Mouse (Mus musculus) gastrocnemius, adult 8-10 months (tissue): ENCODE results near the gene Pdzd2. TPM values are rescaled to one million over a fixed set of nuclear protein-coding genes. Genes with fewer than 3 reads are reported as not detected.

Experiments
- DNase-seq, 2 experiments: peaks; one replicate each; pipeline ENCODE4 v3.0.0; 2022; ENCODE audit warnings: low spot score in 2 of 2
- total RNA-seq, 4 experiments: library from RNA; stranded (reverse); gene quantifications; 2 replicates each; pipeline ENCODE4 v1.2.4; 2022

Pdzd2 gene
- total RNA-seq, 4 experiments from 2014 or later = 12.9 to 17.2 (median 16.0) TPM

DNA sequence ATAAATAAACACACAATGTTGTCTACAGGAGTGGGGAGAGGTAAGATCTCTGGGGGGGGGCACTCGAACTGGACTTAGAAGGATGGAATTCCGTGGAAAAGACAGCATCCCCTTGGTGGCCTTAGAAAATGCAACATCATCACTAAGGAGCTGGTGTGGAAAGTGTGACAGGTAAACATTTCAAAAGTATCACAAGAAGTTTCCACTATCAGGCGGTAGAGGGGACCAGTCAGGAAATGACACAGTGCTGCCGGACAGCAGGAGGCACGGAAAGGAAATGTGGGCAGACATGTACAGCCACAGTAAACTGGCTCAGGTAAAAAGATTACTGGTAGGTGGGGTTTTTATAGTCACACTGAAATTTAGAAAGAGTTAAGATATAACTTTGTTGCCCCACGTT lies 160.5 kb downstream of the Pdzd2 start:
- no peak for DNase-seq

DNA sequence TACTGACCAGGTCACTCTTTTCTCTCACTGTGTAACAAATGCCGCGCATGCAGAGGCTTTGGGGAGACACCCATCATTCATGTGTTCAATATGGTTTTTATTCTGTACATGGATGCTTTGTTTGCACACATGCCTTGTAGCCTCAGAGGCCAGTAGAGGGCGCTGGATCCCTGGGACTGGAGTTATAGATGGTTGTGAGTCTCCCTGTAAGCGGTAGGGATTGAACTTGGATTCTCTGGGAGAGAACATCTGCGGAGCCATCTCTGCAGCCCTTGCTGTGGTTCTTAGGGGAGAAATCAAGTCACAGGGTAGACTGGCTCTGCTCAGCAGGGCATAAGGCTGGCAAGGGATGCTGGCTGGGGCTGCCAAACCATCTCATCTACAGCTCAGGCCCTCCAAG lies 161.4 kb downstream of the Pdzd2 start:
- peak in 1 of 2 experiments; percentile 11 for DNase-seq

DNA sequence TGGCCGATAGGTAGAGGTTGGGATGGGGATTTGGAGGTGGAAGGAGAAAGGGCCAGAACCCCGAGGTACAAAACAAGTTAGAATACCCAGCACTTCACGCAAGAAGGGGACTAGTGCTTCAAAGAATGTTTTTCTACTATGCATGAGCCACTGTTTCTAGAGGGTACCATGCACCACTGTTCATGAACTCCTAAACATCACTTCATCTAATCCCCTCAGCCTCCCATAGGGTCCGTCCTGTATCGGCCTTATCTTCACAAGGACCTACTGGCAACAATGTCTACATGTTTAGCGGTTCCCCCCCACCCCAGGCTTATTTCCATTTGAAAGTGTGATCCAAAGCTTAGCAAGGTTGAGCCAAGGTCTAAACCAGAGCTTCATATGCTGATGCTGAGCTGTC lies 162.0 kb downstream of the Pdzd2 start:
- no peak for DNase-seq

DNA sequence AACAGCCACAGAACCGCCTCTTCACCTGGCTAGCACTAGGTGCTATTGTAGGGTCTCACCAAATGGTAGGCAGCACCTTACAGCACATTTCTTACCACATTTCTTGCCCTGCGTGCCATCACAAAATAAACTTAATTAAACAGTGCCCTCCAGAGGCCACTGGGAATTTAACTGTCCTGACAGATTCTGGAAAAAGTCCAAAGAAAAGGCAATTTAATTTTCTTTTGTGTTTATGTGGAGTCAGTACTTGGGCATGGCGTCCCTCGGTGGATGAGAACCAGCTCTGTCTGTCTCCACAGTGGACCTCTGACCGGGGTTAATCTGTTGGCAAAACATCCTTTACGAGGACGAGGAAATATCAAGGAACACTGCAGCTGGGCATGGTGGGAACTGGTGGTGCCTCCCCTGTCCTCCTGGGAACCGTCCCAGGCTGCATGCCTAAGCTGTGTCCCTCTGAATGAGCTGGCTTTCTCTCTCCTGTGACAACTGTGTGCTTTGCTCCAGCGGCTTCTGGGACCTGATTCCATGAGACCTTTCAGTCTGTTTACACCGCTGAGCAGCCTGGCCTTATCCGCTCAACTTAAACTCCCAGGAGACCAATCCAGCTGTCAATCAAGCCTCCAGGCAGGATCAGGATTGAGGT lies 162.5 kb downstream of the Pdzd2 start:
- peak in 1 of 2 experiments; percentile 4 for DNase-seq

DNA sequence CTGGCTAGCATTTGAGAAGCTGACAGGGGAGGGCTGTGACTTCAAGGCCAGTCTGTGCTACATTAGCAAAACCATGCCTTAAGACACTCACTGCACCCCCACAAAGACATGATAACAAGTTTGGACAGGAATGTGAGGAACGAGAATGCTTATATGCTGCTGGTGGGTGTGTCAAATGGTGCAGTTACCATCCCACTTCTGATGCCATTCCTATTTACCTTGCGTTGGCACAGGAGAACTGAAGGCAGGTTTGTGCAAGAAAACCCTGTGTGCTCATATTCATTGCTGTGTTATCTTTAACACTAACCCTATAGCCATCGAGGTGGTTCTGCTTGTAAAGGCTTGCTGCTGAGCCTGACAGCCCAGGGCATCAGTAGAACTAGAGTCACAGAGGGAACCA lies 166.1 kb downstream of the Pdzd2 start:
- no peak for DNase-seq

DNA sequence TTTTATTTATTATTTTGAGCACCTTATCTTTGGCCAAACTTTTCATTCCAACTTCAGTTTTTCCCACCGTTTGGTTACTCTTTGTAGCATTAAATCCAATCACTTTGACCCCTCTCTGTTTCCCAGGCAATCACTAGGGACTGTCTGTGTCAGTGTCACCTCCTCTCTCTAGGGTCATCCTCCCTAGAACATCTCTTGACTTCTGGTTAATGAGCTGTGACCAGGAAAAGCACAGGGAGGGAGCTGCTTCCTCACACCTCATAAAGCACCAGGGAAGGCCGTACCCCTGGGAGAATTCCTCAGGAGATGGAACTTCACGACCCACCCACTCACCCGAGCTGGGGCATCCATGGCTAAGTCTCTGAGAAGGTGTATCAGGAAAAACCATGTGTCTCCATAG lies 168.6 kb downstream of the Pdzd2 start:
- no peak for DNase-seq

DNA sequence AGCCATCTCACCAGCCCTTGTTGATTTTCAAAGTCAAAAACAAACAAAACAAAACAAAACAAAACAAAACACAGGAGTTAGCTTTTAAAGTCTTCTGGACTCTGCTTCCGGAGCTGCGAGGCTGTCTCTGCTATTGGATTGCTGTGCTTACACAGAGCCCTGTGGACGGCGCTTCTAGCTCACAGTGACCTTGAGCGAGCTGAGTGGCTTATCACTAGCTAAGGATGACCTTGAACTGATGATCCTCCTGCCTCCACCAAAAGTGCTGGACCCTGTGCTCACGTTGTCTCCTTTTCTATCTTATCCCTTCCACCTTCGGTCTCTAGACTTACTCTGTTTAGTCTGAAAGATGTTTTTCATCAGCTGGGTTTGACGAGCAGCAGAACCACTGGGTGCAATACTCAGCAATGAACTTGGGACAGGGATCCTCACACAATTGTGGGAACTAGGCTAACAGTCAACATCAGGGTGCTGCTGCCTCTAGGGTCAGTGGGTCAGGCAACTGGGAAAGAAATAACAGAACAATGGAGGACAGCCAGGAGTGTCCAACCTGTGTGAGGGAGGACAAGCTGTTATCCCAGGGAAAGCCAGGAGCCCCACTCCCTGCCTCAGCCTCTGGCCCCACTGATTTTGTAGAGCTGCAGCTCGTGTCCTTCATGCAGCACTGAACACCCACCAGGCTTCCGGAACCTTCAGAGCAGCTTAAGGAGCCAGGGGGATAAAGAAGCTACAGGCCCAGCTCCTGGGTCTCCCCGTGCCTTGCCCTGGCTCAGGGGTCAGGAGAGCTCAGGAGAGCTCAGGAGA lies 172.9 kb downstream of the Pdzd2 start:
- DNase-seq = no peak

DNA sequence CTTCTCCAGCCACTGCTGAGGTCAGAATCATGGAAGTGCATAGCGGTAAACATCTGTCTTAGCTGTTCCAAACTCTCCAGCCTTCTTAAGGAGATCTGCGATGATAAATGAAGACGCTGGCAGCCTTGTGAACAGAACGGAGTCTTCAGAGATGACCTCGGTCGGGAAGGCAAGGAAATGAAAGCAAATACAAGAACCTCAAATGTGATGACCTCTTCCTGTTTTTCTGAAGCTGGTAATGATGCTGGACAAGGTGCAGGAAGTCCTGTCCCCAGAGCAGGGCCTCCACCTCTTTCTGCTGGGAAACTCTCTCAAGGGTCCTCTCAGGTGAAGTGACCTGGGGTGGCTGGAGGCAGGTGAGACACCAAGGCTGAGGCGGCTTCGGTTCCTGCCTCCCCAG lies 174.4 kb downstream of the Pdzd2 start:
- DNase-seq = no peak

DNA sequence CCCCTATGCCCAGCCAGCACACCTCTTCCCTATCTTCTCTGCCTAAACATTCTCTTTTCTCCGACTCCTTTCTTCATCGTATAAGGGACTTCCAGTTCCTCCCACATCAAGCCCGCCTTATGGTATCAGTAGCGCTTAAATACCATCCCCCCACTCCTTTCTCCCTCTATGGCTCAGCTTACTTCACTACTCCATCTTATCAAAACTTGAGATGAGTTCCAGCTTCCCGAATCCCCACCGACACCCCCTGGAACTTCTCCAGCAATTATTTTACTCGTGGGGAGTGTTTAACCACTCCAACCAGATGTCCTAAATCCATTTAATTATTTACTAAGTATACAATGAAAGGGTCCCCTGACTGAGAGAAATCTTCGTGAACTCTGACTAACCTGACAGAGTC lies 179.2 kb downstream of the Pdzd2 start:
- DNase-seq = no peak

DNA sequence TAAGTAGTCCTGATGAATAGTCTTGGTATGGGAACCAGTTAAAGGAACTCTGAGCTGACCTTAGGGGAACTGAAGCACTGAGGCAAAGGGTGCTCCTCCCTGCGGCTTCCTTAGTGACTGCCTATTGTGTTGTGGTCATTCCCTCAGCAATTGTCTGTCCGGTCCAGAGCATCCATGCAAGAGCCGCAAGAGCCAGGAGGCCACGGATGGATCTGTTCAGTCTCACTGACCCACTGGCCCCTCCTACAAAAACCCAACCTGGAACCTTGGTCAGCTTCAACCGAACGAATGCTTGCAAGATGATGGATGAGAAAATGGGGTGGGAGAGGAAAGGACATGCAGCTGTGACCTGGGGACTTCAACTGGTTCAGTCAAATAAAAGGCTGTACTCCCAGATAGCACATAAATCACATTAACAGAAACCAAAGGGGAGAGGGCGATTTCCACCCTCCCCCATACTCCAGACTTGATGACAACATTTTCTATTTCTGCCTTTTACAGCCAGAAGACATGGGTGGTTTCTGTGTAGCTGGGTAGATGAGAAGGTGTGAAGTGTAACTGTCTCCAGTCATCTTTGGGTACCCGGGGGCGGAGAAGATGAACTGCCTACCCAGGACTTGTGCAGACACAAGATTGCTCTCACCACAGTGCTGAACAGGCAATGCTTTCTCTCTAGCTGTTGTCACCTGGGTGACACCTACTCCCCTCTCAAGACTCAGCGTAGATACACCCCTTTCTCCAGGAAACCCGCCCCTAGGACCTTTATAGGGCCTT lies 181.9 kb downstream of the Pdzd2 start:
- no peak for DNase-seq

DNA sequence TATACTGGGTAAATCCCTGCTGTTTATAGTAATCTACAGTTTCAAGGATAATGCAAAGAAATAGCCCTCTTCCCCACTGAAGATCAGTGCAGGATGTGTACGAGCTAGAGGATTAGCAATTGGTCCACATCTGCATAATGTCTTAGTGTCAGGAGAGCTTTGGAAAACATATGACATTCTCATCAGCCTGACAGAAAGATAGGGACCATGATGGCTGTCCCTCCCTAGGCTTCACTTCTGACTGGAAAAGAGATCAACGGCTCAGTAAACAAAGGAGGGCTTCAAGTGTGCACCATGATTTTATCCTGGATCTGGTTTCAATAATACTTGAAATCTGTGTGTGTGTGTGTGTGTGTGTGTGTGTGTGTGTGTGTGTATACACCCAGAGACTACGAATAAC lies 186.5 kb downstream of the Pdzd2 start:
- DNase-seq = no peak

DNA sequence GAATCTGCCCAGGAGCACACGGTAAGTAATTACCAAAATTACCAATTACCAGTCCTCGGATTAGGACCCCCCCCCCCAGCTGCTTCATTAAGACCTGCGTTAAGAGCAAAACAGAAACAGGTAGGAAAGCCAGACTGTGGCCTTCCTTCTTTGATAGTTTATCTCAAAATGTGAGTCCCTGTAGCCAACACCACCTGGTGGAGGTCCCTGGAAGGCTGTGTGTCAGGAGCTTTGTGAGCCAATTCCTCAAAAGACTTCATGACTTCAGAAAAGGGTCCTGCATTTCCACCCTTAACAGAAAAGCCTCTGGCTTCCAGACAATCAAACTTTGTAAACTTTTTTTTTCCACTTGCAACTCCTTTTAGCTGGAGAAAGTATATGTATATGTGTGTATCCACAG lies 188.8 kb downstream of the Pdzd2 start:
- DNase-seq = no peak

DNA sequence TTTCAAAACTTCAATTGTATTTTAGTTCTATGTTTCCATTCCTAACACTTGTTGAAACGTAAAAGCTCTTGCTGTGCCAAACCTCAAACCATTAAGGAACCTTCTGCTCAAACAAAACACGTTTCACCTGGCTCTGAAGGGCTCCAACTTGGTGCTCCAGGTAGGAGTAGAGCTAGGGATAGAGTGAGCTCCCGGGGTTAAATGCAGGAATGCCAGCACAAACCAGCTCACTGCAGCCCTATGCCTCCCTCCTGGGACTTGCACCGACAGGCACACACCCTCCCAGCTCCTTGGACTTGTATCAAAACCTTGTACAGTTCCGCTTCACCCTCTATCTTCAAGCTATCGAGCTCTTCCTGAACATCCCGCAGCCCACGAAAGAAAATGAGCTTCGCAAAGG lies 189.3 kb downstream of the Pdzd2 start:
- DNase-seq = no peak

DNA sequence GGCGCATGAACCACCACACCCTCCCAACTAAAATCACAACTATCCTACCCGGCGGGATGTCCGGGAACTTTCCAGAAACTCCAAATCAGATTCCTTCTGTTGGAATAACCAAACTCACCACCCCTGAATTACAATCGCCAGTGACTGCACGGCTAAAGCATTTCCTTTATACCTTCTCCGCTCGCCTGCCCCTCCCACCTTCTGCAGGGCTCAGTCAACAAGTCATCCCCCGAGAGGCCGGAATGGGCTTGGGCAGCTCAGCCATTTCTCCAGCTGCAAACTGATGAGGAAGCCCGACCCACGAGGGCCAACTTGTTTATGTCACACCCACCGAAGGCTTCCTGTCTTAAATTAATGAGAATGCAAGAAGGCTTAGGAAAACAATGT lies 189.8 kb downstream of the Pdzd2 start:
- DNase-seq = peak; percentile 60 to 71

DNA sequence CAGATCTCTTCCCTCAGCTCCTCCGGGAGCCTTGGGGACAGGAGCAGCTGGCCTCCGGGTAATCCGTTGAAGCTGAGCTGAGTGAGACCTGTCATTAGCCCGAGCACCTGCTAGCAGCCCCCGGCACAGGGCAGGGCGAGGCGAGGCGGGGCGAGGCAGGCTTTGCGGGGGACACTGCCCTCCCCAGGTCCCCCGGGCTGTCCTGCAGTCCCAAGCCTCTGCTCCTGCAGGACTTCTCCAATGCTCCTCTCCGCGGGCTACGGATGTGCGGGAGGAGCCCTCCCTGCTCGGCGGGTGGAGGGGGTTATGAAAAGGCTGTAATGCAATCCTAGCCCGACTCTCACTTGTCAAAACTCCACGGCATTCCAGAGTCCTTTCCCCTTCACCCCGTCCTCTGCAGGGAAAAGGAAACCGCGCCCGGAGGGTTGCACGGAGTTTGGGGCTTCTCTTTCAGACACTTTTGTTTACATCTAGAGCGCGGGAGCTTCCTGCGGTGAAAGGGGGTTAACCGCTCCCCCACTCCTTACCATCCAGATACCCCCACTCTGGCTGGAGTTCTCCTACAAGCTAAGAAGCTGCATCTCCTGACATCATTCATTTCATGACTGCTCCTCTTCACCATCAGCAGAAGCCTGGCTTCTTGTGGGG lies 190.3 kb downstream of the Pdzd2 start:
- peak in 1 of 2 experiments; percentile 28 for DNase-seq

DNA sequence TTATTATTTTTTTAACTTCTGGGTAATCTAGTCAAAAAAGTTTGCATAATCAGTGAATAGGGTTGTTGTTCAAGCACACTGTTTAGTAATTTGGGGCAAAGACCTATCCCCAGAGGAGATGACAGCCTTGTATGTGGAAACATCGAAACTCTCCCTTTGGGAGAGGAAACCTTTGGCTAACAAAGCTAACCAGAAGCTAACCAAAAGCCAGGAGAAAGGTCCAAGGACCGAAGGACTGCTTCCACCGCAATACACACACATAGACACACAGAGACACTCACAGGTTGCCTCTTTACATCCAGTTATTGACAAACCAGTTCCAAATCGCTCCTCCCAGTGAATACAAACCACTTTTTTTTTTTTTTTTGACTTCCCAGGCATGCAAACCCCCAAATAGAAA lies 191.0 kb downstream of the Pdzd2 start:
- no peak for DNase-seq

DNA sequence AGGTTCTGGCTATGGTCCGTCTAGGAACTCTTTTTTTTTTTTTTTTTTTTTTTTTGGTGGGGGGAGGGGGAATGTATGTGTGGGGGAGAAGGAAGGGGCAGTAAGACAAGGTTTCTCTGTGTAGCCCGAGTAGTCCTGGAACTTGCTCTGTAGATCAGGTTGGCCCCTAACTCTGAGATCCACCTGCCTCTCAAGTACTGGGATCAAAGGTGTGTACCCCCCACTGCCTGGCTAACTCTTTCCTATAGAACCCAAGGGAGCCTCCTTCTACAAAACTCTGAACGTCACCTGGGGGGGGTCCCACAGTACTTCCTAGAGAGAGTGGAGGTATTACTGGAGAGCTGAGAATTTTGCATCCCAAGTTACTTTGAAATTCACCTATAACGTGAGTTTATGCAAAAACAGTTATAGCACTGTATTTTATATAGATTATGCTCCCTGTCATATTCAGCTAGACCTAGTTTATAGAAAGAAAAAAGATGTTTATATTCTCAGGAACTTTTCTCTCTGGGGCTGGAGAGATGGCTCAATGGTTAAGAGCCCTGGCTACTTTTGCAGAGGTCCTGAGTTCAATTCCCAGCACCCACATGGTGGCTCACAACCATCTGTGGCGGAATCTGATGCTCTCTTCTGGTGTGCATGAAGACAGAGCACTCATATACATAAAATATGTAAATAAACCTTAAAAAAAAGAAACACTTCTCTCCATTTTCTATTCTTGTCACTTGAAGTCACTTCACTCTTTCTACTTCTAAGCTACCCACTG lies 191.9 kb downstream of the Pdzd2 start:
- no peak for DNase-seq

DNA sequence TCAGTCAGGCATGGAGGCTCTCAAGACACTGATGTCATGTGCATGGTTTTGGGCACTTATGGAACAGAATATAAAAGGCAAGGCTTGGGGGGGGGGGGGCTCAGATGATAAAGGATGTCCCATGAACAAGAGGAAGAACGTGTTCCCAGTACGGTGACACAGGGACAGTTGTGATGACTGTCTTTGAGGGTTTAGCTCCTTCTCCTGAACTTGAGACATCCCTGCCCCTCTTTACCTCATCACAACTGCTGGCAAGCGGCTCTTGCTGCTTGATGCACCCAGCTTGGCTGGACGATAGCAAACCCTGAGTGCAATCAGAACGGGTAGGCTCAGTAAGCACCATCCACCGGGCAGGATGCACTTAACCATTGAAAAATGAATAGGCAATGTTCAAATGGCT lies 192.9 kb downstream of the Pdzd2 start:
- no peak for DNase-seq

DNA sequence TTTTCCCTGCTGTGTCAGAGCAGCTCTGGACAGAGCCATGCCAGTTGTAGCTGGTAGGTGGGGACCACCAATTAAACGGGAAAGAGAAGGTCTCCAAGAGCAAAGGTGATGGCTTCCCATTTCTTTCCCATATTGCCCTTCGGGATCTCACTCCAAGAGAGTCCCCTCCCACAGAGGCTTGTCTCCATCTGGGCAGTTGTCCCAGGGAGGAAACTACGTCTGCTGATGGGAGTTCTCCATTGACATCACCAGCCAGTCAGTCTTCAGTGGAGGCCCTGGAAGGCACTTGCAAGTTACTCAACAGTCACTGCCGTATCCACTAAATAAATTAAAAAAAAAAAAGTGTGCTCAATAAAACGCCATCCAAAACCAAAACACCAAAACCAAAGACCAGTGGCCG lies 194.1 kb downstream of the Pdzd2 start:
- no peak for DNase-seq

DNA sequence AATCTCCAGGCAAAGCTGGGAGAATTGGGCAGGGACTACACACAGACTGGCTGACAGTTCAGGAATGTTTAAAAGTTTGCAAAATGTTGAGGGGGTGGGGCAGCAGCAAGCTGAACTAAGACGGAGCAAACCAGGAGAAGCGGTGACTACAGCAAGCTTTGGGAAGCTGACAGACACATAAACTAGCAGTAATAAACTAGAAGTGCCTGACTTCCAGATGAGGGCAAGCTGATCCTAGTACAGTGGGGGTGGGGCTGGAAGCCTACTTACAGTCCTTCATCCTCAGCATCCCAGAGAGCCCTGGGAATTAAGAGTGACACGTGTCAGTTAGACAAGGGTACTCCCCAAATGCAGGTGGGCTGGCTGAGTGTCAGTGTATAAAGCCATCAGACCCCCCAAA lies 194.5 kb downstream of the Pdzd2 start:
- no peak for DNase-seq

DNA sequence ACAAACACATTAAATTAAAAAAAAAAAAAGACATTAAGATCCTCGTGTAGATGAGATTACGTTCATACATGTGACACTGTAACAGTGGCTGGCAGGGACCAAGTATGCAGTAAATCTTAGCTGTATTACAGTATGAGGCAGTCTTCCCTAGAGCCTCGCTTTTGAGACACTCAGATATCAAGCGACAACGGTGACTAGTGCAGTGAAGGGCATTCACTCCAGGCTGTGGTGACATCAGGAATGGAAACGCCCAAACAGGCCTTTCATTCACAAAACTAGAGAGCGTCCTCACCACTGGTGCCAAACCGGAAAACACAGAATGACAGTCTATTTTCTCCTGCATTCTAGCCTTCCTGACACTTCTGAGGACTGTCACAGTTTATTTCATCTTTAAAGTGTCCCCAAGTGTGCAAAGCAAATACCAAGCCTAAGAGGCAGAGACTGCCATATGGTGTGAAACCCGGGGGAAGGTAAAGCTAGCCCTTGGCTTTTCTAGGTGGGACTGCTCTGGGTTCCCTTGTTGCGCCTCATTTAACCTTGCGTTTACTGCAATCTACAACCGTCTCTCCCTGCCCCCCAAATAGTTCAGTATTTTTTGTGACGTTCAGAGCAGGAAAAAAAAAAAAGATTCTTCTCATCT lies 195.9 kb downstream of the Pdzd2 start:
- no peak for DNase-seq
